Mouse (Mus musculus): Measurements from ENCODE around the gene Cd79a.
"Not testable (repeated sequence)": the region's sequence is repeated elsewhere in the genome, so short reads cannot be mapped to it uniquely, and the experiment has no call there.

DNA sequence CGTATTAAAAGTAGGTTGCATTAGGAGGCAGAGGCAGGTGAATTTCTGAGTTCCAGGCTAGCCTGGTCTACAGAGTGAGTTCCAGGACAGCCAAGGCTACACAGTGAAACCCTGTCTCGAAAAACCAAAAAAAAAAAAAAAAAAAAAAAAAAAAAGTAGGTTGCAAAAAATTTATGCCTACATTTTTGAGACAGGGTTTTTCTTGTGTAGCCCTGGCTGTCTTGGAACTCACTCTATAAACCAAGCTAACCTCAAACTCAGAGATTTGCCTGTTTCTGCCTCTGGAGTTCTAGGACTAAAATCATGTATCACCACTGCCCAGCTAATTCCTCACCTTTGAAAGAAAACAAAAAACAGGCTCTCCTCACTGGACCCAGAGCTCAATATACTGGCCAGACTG, 1.4 kb upstream of the Cd79a start:
- not testable (repeated sequence) for TF ChIP-seq CTCF (IDR thresholded peaks at IDR 0.05; ENCODE audit: low read depth); EP300 (optimal IDR thresholded peaks at IDR 0.05)

Measured in stomach, postnatal 0 days (tissue).